Mouse (Mus musculus): ENCODE results near the gene Grk1. TPM values are rescaled to one million over a fixed set of nuclear protein-coding genes. Genes with fewer than 3 reads are reported as not detected.

The Grk1 gene
- polyA plus RNA-seq, 1 experiment from 2014 or later, result 0.01 TPM

DNA sequence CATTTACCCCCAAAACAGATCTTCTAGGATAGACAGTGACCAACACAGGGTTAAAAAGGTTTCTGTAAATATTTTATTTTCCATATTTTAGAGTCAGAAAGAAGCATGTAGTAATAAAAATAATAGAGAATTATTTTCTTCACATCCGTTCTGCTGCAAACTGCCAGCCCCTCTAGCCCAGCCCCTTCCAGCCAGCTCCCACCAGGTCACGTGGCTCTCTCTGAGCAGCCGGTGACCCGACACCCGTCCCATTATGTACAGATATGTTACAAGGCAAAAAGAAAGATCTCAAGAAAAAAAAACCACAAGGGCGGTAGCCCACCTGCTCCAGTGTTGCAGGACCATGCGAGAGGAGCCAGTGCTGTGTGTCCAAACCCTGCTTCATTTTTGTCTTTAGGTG is 60.4 kb downstream of the Grk1 start:
- DNase-seq (ENCODE audit: low spot score) (peak; percentile 80), ATAC-seq (replicated peaks; ENCODE audit: low FRiP score, low read depth) (no peak)

DNA sequence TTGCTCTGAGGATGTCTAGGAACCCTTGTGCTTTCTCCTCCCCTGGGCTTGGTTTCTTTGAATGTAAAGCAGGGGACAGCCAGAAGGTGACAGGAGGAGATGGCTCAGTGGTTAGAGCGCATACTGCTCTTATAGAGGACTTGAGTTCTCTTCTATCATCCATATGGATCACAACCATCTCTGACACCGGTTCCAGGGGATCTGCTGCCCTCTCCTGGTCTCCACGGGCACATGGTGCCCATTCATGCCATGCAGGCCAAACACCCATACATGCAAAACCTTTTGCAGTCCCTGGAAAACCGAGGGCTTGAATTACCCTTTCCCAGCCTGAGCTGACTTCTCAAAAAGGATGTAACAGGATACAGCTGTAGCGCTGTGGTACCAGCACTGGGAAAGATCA is 62.1 kb downstream of the Grk1 start:
- Histone ChIP-seq H3K4me3 (replicated peaks; ENCODE audit: low read depth, low read length) (no peak overlapping the region), H3K9ac (ENCODE audit: low read depth, low read length) (no peak overlapping the region), H3K27ac (no peak overlapping the region), H3K27me3 (ENCODE audit: insufficient read depth, low read length) (no peaks in the 10 kb centered on the region), H3K9me3 (replicated peaks; ENCODE audit: low read length) (no peaks in the 10 kb centered on the region), H3K4me2 (ENCODE audit: low read length) (no peak overlapping the region), H3K36me3 (ENCODE audit: insufficient read depth, low read length) (peaks cover 15% of the 10 kb centered on the region; the same call in 1 of the 2 replicates), H3K4me1 (replicated peaks; ENCODE audit: insufficient read depth, low read length) (peaks cover 5% of the 10 kb centered on the region; the same call in 1 of the 2 replicates)
- TF ChIP-seq CTCF (IDR thresholded peaks at IDR 0.05; ENCODE audit: low read depth), result peak; percentile 67
- DNase-seq (ENCODE audit: low spot score), result peak; percentile 55
- ATAC-seq (replicated peaks; ENCODE audit: low FRiP score, low read depth), result no peak
- 37% methylated on average over 5 of the region's 5 CpGs for WGBS

More for the DNA sequence above, 60.4 kb downstream of the Grk1 start:
- Histone ChIP-seq H3K9ac (ENCODE audit: low read depth, low read length) (no peak overlapping the region), H3K9me3 (replicated peaks; ENCODE audit: low read length) (no peaks in the 10 kb centered on the region), H3K4me2 (ENCODE audit: low read length) (peak overlapping the region; percentile 28; the same call in 1 of the 2 replicates), H3K27ac (no peak overlapping the region), H3K4me3 (replicated peaks; ENCODE audit: low read depth, low read length) (no peak overlapping the region), H3K4me1 (replicated peaks; ENCODE audit: insufficient read depth, low read length) (peaks cover 9% of the 10 kb centered on the region; the same call in 1 of the 2 replicates), H3K36me3 (ENCODE audit: insufficient read depth, low read length) (peaks cover 15% of the 10 kb centered on the region; the same call in 1 of the 2 replicates), H3K27me3 (ENCODE audit: insufficient read depth, low read length) (no peaks in the 10 kb centered on the region)
- no peak for TF ChIP-seq CTCF (IDR thresholded peaks at IDR 0.05; ENCODE audit: low read depth)
- 27% methylated on average over 7 of the region's 7 CpGs for WGBS

DNA sequence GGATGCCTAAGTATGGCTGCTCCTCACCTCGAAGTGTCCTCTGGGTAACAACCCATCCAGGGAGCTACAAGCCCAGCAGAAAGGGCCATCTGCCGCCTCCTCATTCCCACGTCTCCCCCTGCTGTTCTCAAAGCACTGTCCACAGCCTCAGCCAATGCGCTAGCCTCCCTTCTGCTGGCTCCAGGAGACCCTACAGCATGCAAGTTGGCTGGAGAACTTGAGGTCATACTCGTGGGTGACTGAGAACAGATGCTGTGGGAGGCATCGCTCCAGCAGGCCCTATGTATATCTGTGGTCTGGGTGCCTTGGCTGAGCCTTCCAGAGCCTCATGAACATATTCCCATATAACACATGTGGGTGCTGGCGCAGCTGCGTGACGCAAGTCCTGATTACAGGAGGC is 63.9 kb downstream of the Grk1 start:
- Histone ChIP-seq H3K27me3 (ENCODE audit: insufficient read depth, low read length) (no peaks in the 10 kb centered on the region), H3K27ac (no peak overlapping the region), H3K4me3 (replicated peaks; ENCODE audit: low read depth, low read length) (no peak overlapping the region), H3K36me3 (ENCODE audit: insufficient read depth, low read length) (peaks cover 23% of the 10 kb centered on the region; the same call in 1 of the 2 replicates), H3K4me2 (ENCODE audit: low read length) (no peak overlapping the region), H3K4me1 (replicated peaks; ENCODE audit: insufficient read depth, low read length) (0 out of 2 replicates have a peak, but pooled peaks cover 5% of the 10 kb centered on the region), H3K9ac (ENCODE audit: low read depth, low read length) (no peak overlapping the region), H3K9me3 (replicated peaks; ENCODE audit: low read length) (no peaks in the 10 kb centered on the region)
- peak; percentile 14; the same call in 1 of the 2 replicates for TF ChIP-seq CTCF (IDR thresholded peaks at IDR 0.05; ENCODE audit: low read depth)
- WGBS, result 68% methylated on average over 9 of the region's 9 CpGs
- no peak for ATAC-seq (replicated peaks; ENCODE audit: low FRiP score, low read depth)
- DNase-seq (ENCODE audit: low spot score), result no peak

DNA sequence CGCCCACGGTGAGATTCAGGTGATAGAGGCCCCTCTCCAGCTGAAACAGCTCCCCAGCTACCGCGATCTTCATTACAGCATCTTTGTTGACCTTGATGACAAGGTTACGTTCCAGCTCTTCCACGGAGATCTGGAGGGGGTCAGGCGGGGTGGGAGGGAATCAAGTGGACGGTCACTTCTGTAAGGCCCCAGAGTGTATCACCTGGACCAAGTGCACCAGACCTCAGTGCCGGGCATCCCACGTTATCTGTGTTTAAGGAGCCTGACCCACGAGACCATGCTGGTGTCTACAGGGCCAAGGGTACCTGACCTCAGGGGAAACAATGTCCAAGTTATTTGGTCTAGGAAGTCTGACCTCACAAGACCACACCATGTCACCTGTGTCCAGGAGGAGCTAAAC is 66.6 kb downstream of the Grk1 start:
- no peaks in the 10 kb centered on the region for H3K9me3 ChIP-seq (replicated peaks; ENCODE audit: low read length)
- DNase-seq (ENCODE audit: low spot score), result no peak

More for the DNA sequence above, 66.6 kb downstream of the Grk1 start:
- Histone ChIP-seq H3K4me1 (replicated peaks; ENCODE audit: insufficient read depth, low read length) (no peaks in the 10 kb centered on the region), H3K4me3 (replicated peaks; ENCODE audit: low read depth, low read length) (no peak overlapping the region), H3K27me3 (ENCODE audit: insufficient read depth, low read length) (no peaks in the 10 kb centered on the region), H3K4me2 (ENCODE audit: low read length) (no peak overlapping the region), H3K36me3 (ENCODE audit: insufficient read depth, low read length) (peaks cover 25% of the 10 kb centered on the region; the same call in 1 of the 2 replicates), H3K9ac (ENCODE audit: low read depth, low read length) (no peak overlapping the region), H3K27ac (no peak overlapping the region)
- WGBS, result 69% methylated on average over 11 of the region's 11 CpGs
- ATAC-seq (replicated peaks; ENCODE audit: low FRiP score, low read depth), result no peak
- TF ChIP-seq CTCF (IDR thresholded peaks at IDR 0.05; ENCODE audit: low read depth), result no peak

Other genes with a start within 250 kb of the Grk1 start
- gene Lamp1, start 245.9 kb upstream of the Grk1 start, polyA plus RNA-seq (2015; fragmentation: Nextera tagmentation; extraction: Ambion mirVana), result 447 and 473 TPM in 2 replicates
- 25.6 and 26.8 TPM in 2 replicates for gene Grtp1, start 204.5 kb upstream of the Grk1 start, polyA plus RNA-seq (2015; fragmentation: Nextera tagmentation; extraction: Ambion mirVana)
- not detected in 2 replicates for gene Adprhl1, start 150.9 kb upstream of the Grk1 start, polyA plus RNA-seq (2015; fragmentation: Nextera tagmentation; extraction: Ambion mirVana)
- 17.3 and 19.0 TPM in 2 replicates for gene Dcun1d2, start 117.0 kb upstream of the Grk1 start, polyA plus RNA-seq (2015; fragmentation: Nextera tagmentation; extraction: Ambion mirVana)
- 31.3 and 33.2 TPM in 2 replicates for gene Tmco3, start 116.9 kb upstream of the Grk1 start, polyA plus RNA-seq (2015; fragmentation: Nextera tagmentation; extraction: Ambion mirVana)
- gene Tfdp1, start 66.3 kb upstream of the Grk1 start, polyA plus RNA-seq (2015; fragmentation: Nextera tagmentation; extraction: Ambion mirVana), result 107 and 127 TPM in 2 replicates
- 0.08 TPM in 1 of 2 replicates, not detected in the other for gene Atp4b, start 8.3 kb upstream of the Grk1 start, polyA plus RNA-seq (2015; fragmentation: Nextera tagmentation; extraction: Ambion mirVana)
- 1.1 and 1.5 TPM in 2 replicates for gene Tmem255b, start 30.1 kb downstream of the Grk1 start, polyA plus RNA-seq (2015; fragmentation: Nextera tagmentation; extraction: Ambion mirVana)
- gene Gas6, start 89.4 kb downstream of the Grk1 start, polyA plus RNA-seq (2015; fragmentation: Nextera tagmentation; extraction: Ambion mirVana), result 153 and 166 TPM in 2 replicates
- not detected in 2 replicates for gene 1700029H14Rik, start 157.4 kb downstream of the Grk1 start, polyA plus RNA-seq (2015; fragmentation: Nextera tagmentation; extraction: Ambion mirVana)

All from kidney, postnatal 0 days (tissue).